Mouse (Mus musculus): ENCODE data around the gene Fam217a.

The Fam217a gene

GRCm38 (mm10) chr13:34874736-34875135, 49.4 kb downstream of the Fam217a start:
- in situ Hi-C loops (cut with MboI, MseI) = loop anchor here (10.0 to 25.0 kb wide), 2 partner anchors 812 to 1880 kb away; no protein-coding TSS in a partner anchor

- in situ Hi-C loops (cut with MboI, MseI) = loop anchor here (10.0 to 25.0 kb wide), 2 partner anchors 812 to 1879 kb away; no protein-coding TSS in a partner anchor
Measured at GRCm38 (mm10) chr13:34873801-34874681, 50.1 kb downstream of the Fam217a start.

GRCm38 (mm10) chr13:34864420-34865169, 59.5 kb downstream of the Fam217a start:
- in situ Hi-C loops (cut with MboI, MseI) = loop anchor here (10.0 to 25.0 kb wide), 2 partner anchors 680 to 802 kb away; no protein-coding TSS in a partner anchor

- in situ Hi-C loops (cut with MboI, MseI) = loop anchor here (10.0 to 25.0 kb wide), 2 partner anchors 676 to 799 kb away; no protein-coding TSS in a partner anchor
Measured at GRCm38 (mm10) chr13:34861166-34861565, 62.9 kb downstream of the Fam217a start.
